Mouse (Mus musculus): ENCODE data around the gene Gm5148.

Gm5148 gene

DNA sequence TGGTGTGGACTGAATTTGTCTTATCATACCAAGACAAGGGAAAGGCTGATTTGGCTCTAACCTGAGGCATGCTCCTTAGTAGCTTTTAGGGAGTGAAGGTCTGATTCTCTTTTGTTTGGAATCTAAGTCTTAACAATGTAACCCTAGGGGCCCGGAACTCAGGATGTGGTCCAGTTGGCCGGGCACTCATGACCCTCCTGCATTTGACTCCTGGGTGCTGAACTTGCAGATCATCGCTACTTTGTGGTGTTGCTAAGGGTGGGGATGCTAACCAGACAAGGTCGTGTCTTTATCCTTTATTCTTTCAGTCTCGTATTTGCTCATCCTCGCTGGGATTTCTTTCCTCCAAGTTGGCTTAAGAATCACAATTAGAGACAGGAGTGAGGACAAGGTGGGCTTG, 37.5 kb downstream of the Gm5148 start:
- no peak for DNase-seq

DNA sequence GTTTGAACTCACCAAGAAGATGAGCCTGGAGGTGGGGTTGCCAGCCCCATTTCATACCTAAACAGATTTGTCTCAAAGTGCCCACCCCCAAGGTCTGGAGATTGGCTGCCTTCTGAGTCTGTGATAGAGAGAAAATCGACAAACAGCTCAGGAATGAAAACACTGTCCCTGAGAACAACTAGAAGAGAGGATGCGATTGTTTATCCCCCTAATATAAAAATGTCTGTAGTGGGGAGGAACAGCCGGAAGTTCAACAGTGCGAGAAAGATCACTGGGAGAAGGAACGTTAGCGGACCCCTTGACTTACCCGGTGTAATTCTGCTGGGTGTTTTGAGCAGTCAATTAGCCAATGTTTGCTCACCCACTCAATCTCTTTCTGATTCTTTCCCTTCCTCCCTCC, 38.1 kb downstream of the Gm5148 start:
- no peak for DNase-seq

DNA sequence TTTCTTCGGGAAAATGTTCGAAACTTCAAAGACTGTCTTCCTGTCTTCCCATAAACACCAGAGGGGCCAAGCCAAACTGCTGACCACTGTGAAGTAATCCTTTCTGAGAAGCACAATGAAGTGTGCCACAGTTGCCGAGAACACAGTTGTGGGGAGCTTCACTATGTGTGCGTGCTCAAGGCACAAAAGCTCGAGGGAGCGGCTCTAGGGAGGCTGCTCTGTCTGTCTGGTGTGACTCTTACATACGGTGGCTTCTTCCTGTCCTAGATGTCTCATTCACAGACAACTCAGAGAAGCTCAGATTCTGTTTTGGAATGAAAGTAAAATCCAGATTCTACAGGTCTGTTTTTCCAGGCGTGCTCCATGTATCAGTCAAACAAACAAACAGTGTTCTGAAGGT, 48.0 kb downstream of the Gm5148 start:
- DNase-seq = no peak

DNA sequence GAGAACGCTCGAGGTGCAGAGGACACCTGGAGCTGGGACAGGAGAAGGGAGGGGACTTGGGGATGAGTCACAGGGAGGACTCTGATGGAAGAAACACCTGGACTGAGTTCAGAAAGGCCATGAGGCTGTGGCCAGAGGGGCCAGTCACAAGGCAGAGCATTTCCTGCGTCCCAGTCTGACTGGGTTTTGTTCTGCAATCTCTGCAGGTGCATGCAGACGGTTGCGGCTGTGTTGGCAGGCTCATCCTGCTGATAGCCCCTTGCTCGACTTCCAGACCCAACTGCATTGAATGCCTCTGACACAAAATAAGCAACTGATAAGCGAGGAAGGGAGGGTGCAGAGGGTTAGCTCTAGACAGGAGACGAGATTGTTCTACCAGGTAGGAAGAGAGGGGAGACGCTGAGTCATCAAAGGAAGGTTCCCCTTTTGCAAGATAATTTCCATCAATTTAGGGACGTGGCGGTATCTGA, 49.2 kb downstream of the Gm5148 start:
- DNase-seq = no peak

DNA sequence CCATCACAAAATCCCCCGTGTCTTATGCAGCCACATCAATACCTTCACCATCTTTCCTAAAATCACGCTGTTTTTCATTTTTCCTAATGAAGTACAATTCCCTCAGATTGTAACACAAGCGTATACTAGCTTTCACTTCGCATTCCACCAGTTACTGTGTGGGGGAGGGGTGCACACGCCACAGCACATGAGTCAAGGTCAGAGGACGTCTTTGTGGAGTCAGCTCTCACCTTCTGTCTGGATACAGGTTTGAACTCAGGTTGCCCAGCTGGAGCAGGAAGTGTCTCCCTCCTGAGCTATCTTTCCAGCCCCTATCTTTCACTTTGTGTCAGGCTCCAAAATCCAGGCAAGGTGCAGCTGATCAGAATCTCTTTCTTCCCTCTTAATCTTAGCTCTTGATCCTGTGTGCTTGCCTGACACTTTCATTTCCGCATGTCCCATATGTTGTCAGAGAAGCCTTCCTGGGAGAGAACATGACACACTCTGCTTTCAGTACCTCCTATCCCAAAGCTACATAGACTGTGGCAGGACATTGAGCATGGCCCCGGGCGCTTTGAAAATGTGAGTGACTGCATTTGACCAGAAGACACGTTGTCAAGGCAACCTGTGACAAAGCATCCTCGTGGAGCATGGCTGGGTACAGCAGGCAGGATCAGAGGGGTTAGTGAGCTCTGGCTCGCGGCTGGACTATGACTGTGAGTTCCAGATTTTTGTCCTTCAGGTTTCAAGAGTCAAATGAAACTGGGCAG, 50.6 kb downstream of the Gm5148 start:
- DNase-seq = no peak

DNA sequence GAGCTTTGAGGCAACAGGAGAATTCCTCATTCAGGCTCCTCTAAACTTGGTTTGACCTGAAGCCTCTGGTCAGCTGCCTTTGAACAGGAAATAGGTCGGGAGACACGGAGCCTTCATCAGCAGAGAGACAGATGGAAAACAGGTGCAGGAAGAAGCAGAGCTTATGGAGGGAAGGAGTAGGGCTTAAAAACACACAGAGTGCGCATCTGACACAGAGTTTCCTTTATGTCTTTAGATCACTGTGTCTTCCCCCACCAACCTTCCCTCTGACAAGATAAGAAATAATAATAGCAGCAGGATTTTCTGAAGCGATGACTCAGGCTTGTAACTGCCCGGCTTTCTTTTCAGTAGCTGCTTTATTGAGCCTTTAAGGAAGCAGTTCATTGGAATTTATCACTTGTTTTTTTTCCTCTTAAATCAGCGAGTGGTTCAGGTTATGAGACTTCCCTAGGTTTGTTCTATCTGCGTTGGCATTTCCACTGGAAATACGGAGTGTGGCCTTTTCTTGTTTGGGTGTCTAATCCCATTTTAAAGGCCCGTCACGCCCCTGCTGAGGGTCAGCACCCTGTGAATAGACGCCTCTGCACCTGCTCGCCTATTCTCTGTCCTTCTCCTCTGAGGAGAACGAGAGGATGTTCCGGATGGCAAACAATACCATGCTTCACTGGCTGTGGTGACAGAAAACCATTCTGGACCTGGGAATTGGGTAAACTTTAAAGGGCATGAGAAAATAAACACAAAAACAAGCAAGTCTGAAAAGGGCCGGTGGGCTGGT, 51.8 kb downstream of the Gm5148 start:
- no peak for DNase-seq

DNA sequence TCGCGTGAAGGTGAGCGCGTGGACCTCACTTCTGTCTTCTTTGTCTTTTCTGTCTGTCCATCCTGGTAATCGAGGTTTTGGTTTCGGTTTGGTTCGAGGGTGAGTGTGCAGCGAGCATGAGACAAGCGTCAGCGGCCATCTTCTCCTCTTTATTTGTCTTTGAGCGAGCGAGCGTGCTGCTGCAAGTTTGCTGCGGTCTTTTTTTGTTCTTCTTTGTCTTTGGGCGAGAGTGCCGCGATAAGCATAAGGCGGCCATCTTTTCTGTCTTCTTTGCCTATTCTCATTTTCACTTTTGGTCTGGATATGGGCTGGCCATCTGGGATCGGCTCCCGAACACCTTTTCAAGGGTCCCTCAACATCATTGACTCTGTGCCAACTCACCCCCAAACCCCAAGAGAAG, 55.2 kb downstream of the Gm5148 start:
- no peak for DNase-seq

DNA sequence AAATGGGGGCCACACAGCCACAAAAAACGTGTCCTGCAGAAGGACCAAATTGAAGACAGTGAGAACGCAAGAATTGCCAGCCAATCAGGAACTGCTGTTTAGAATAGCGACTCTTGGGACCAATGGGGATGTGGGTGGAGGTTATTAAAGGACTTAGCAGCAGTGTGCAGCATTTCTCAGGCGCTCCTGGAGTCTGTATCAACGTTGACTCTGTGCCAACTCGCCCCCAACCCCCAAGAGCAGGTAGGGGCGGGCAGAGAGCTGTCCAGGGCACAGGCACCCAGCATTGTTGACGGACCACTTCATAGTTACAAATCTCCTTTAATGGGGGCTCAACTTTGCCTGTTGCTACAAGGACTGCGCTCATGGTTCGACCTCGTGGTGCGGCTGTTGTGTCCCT, 55.6 kb downstream of the Gm5148 start:
- DNase-seq = no peak

DNA sequence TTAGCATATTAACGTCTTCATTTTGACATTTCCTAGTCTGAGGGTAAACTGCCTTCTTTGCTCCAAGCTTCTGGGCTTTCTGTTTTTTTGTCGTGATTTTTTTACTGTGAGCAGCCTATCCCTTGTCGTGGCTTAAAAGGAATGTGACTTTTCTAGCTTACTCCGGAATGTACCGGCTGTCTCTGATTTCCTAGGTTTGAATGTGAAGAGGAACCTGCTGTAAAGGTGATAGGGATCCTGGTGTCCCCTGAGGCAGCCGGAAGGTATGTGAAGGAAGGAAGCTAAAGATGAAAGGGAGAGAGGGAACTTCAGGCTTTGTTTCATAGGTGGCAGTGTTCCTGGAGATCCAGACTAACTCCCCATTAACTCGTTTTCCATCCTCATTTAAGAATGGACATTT, 56.6 kb downstream of the Gm5148 start:
- no peak for DNase-seq

DNA sequence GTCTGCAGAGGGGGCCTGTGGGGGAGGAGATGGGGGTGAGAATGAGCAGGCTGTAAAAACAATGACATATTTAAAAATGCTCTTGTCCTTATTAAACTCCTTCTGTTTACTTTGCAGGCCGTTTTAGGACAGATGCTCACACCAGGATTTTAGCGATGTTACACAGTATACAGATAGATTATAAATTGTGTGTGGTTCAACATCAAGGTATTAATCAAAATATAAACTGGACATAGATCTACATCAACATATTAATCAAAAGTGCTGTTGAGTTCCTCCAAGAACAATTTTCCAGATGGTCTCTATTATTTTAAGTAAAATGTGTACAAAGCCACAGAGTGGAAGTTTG, 57.2 kb downstream of the Gm5148 start:
- no peak for DNase-seq

DNA sequence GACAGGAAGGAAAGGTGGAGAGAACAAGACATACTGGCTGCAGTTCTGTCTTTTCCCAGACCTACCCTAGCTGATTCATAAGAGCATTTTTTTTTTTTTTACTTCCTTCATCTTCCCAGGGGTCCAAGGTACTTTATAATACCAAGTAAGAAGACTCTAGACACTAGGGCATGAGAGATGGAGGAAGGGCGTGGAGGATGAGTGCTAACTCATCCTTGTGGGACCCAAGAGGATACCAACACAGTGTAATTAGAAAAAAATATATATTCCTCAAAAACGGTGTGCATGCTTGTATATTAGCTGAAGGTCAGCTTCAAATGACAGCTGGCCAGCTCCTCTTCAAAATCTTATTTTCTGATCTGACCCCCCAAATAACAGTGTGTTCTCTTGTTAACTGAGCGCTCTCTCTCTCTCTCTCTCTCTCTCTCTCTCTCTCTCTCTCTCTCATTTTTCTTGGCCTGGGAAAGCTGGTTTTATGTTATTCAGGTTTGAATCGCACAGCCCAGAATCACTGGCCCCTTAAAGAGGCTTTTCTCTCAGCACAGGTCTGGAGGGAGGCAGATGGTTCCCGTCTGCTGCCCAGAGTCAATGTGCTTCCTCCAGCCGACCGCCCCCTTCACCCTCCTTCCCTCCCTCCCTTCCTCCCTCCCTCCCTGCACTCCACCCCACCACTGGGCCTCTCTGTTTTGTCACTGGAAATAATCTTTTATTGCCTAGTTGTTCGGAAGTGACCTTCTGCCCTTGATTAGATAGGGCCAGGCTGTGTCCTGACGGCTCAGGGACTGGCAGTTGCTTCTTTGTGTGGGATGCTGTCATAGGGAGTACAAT, 57.8 kb downstream of the Gm5148 start:
- no peak for DNase-seq
